Mouse (Mus musculus) megakaryocyte, embryonic 14.5 days (primary cell): ENCODE results near the gene Rab11fip5. TPM values are rescaled to one million over a fixed set of nuclear protein-coding genes. Genes with fewer than 3 reads are reported as not detected.

ENCODE experiments used
- H3K27me3 ChIP-seq: replicated peaks from 2 replicates; pipeline ENCODE3; 2012; ENCODE audit warnings: inconsistent platforms
- H3K36me3 ChIP-seq: replicated peaks from 2 replicates; pipeline ENCODE3; 2012; ENCODE audit warnings: low read length, inconsistent platforms, mixed read lengths
- H3K4me1 ChIP-seq: 2 replicates; pipeline ENCODE4 v1.6.1; 2012; ENCODE audit warnings: inconsistent platforms
- H3K4me3 ChIP-seq: replicated peaks from 2 replicates; pipeline ENCODE3; 2012; ENCODE audit warnings: moderate library complexity, mild to moderate bottlenecking, inconsistent platforms
- H3K9me3 ChIP-seq: 2 replicates; pipeline ENCODE4 v1.6.1; 2012; ENCODE audit warnings: inconsistent platforms
- FLI1 ChIP-seq: IDR thresholded peaks from 2 replicates; pipeline ENCODE4 v1.6.1; 2012; ENCODE audit warnings: low read length, inconsistent platforms, mixed read lengths
- GATA1 ChIP-seq: IDR thresholded peaks from 3 replicates; pipeline ENCODE4 v1.6.1; 2012; ENCODE audit warnings: mixed read lengths, low read length, inconsistent platforms, borderline replicate concordance
- polyA plus RNA-seq: library from polyadenylated mRNA; stranded (reverse); fragments of >175 nt; gene quantifications from 2 replicates; pipeline ENCODE4 v1.2.3, GENCODE M21; 2012; ENCODE audit warnings: low replicate concordance; ENCODE audit not compliant: insufficient read depth

Rab11fip5 gene
- polyA plus RNA-seq, 1 experiment = 4.4 TPM

DNA sequence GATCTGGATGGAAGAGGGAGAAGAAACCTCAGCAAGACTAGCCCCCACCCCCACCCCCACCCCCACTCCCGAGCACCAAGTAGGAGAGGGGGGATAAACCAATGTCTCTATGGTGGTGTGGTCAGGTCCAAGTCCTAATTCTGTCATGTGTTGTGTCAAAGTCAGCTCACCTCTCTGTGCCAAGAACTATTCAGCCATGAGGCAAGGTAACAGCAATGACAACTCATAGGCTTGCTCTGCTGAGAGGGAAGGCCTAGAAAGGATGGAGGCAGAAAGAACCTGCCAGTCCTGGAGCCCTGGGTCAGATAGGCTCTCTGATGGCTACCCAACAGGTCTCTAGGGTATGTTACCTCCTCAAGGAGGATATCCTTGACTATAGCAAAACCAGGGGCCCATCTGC, 6.3 kb downstream of the Rab11fip5 start:
- Histone ChIP-seq H3K9me3 (no peaks in the 10 kb centered on the region; the same call in 1 of the 2 replicates), H3K4me3 (no peak overlapping the region), H3K27me3 (peaks cover 51% of the 10 kb centered on the region), H3K36me3 (no peaks in the 10 kb centered on the region), H3K4me1 (peaks cover 27% of the 10 kb centered on the region)
- TF ChIP-seq GATA1 = no peak
- no peak for TF ChIP-seq FLI1

DNA sequence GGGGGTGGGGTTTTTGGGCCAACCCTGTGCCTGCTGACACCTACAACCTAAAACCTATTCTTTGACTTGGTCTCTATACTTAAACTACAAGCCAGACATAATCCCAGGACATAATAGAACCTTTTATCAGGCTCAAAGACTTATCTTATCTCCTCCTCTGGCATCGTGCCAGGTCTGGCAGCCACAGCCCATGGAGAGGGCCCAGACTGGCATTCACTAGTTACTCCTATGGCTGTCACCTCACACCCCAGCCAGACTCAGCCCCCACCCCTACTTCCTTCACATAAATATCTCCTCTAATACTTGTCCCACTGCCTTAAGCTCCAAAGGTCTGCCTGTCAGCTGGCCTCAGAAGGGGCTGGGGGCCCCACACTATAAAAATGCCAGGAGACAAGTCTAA, 8.0 kb downstream of the Rab11fip5 start:
- peaks cover 43% of the 10 kb centered on the region for H3K27me3 ChIP-seq

DNA sequence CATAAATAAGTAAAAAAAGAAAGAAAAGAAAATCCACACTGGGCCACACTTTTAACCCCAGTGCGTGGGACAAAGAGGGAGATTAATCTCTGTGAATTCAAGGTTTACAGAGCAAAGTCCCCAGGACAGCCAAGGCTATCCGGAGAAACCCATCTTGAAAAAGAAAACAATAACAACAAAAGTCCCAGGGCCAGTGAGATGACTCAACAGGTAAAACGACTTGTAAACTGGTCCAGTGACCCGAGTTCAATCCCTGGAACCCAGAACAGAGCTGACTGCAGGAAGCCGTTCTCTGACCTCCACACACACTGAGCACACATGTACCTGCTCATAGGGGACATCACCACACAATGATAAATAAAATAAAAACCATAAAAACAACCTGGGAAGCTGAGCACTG, 10.0 kb downstream of the Rab11fip5 start:
- TF ChIP-seq GATA1 (no peak), FLI1 (no peak)
- Histone ChIP-seq H3K36me3 (no peaks in the 10 kb centered on the region), H3K4me3 (no peak overlapping the region), H3K27me3 (peaks cover 40% of the 10 kb centered on the region), H3K4me1 (peaks cover 9% of the 10 kb centered on the region), H3K9me3 (no peaks in the 10 kb centered on the region; the same call in 1 of the 2 replicates)

More for the DNA sequence above, 8.0 kb downstream of the Rab11fip5 start:
- no peaks in the 10 kb centered on the region; the same call in 1 of the 2 replicates for H3K9me3 ChIP-seq
- no peaks in the 10 kb centered on the region for H3K36me3 ChIP-seq
- H3K4me3 ChIP-seq = no peak overlapping the region
- H3K4me1 ChIP-seq = peaks cover 23% of the 10 kb centered on the region
- no peak for TF ChIP-seq GATA1
- TF ChIP-seq FLI1 = no peak

DNA sequence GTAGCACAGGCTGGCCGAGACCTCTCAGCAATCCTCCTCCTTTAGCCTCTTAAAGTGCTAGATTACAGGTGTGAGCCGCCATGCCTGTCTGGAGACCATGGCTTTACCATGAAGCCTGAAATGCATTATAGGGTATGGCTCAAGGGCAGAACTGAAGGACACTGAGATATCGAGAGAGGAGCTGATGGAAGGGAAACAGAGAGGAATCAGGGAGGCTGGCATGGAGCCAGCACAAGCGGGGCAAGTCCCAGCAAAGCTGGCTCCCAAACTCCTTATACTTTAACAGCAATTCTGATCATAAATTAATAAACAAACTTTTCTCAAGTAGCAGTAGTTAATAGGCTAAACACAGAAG, 10.6 kb downstream of the Rab11fip5 start:
- no peak for TF ChIP-seq FLI1
- no peak for TF ChIP-seq GATA1
- Histone ChIP-seq H3K9me3 (no peaks in the 10 kb centered on the region; the same call in 1 of the 2 replicates), H3K36me3 (no peaks in the 10 kb centered on the region), H3K4me3 (no peak overlapping the region), H3K4me1 (peaks cover 4% of the 10 kb centered on the region), H3K27me3 (peaks cover 40% of the 10 kb centered on the region)

DNA sequence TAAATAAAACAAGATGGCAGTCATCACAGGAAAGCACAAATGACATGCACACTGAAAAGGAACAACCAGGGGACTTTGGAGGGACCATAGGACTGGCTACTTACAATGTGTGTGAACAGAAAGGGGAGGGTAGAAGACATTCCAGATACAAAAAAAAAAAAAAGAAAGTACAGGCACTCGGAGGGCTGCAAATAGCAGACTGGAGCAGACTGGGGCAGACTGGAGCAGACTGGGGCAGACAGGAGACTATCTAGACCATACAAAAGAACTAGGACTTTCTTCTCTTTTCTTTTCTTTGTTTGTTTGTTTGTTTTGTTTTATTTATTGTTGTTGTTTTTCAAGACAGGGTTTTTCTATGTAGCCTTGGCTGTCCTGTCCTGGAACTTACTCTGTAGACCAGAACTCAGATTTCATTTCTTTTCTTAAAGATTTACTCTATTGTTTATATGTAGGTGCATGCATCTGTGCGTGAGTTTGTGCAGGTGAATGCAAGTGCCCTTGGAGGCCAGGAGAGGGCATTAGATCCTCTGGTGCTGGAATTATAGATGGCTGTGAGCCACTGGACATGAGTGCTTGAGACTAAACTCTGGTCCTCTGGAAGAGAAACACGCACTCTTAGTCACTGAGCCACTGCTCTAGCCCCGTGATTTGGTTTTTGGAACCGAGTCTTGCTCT, 11.1 kb downstream of the Rab11fip5 start:
- Histone ChIP-seq H3K27me3 (peaks cover 36% of the 10 kb centered on the region), H3K9me3 (no peaks in the 10 kb centered on the region; the same call in 1 of the 2 replicates), H3K4me1 (no peaks in the 10 kb centered on the region), H3K36me3 (no peaks in the 10 kb centered on the region), H3K4me3 (no peak overlapping the region)
- TF ChIP-seq FLI1 (no peak), GATA1 (no peak)

DNA sequence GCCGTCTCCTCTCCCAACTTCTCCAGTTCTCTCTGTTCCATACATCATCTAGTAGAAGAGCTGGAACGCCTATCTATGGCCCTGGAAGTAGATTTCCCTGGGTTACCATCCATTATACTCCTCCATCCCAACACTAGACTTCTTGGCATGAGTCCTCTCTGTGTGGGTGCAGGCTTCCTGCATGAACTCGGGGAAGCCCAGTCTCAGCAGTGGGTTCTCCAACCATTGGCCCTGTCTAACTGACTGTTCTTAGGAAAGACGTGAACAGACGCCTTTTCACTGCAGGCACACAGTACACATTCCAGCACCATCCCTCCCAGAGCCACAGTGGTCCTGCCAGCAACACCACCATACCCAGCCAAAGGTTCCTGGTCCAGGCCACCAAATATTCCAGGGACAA, 11.8 kb downstream of the Rab11fip5 start:
- Histone ChIP-seq H3K4me3 (no peak overlapping the region), H3K27me3 (peaks cover 36% of the 10 kb centered on the region), H3K36me3 (no peaks in the 10 kb centered on the region), H3K9me3 (no peaks in the 10 kb centered on the region; the same call in 1 of the 2 replicates), H3K4me1 (peaks cover 3% of the 10 kb centered on the region)
- no peak for TF ChIP-seq FLI1
- no peak for TF ChIP-seq GATA1

DNA sequence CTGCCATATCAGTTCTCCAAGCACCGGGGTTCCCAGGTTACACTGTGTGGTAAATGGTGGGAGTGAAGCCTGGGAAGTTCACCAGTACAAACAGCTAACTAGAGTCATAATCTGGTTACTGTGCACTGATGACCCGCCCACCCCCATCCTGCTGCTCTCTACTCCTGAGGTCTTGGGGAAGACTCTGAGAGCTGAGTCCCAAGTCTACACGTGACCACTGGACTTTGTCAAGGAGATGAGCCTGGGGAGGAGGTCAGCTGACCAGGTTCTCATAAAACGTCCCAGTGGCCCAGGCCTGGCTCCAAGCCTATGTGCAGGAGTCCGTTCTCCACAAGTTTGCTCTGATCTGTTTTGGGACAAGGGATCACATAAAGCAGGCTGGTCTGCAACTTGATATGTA, 14.1 kb downstream of the Rab11fip5 start:
- H3K4me1 ChIP-seq = peaks cover 15% of the 10 kb centered on the region
- H3K27me3 ChIP-seq = peaks cover 30% of the 10 kb centered on the region
- TF ChIP-seq FLI1 (no peak), GATA1 (no peak)
- no peak overlapping the region for H3K4me3 ChIP-seq
- no peaks in the 10 kb centered on the region for H3K36me3 ChIP-seq
- H3K9me3 ChIP-seq = no peaks in the 10 kb centered on the region; the same call in 1 of the 2 replicates

DNA sequence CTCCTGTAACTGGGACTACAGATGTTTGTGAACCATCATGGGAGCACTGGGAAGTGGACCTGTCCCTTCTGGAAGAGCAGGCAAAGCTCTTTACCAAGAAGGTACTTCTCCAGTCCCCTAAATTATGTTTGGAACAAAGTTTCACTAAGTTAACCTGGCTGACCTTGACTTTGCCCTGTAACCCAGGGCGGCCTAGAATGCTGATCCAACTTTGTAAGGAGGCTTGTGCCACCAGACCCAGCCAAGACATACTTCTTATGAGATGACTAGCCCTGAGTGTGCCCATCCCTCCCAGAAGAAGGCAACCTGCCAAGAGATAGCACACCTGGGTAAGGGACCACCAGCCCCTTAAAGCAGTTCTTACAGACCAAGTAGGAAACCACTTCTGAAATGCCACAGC, 15.6 kb downstream of the Rab11fip5 start:
- Histone ChIP-seq H3K36me3 (no peaks in the 10 kb centered on the region), H3K27me3 (peaks cover 24% of the 10 kb centered on the region), H3K9me3 (no peaks in the 10 kb centered on the region; the same call in 1 of the 2 replicates), H3K4me1 (peaks cover 15% of the 10 kb centered on the region), H3K4me3 (no peak overlapping the region)
- TF ChIP-seq FLI1 (no peak), GATA1 (no peak)

DNA sequence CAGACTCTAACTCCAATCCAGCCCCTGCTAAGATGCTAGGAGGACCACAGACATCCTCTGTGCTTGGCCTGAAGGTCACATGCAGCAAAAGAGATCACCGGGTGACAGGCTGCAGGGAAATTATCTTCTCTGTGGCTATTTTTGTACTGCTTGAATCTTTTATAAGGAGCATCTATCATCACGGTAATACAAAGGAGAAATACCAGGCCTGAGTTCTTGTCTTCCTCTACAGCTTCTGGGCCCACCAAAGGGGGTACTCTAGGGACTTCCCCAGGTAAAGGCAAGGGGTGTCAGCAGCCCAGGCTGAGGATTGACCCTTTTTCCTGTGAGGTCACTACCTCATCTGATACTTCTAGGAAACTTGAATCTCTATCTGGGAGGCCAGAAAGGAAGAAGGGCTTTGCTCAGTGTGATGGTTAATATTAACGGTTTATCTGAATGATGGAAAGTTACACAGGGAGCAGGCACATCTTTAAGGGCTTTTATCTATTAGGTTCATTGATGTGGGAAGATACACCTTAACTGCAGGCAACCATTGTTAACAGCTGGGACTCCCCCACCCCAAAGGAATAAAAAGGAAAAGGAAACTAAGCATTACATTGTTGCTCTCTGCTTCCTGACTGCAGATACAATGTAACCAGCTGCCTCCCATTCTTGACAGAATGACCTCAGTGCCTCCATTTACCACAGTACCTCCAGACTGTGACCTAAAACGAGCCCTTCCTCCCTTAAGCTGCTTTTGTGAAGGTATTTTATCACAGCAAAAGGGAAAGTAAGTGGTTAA, 17.6 kb downstream of the Rab11fip5 start:
- Histone ChIP-seq H3K9me3 (no peaks in the 10 kb centered on the region), H3K4me1 (peaks cover 15% of the 10 kb centered on the region), H3K27me3 (peaks cover 11% of the 10 kb centered on the region), H3K36me3 (no peaks in the 10 kb centered on the region), H3K4me3 (no peak overlapping the region)
- TF ChIP-seq GATA1 = no peak
- TF ChIP-seq FLI1 = no peak

DNA sequence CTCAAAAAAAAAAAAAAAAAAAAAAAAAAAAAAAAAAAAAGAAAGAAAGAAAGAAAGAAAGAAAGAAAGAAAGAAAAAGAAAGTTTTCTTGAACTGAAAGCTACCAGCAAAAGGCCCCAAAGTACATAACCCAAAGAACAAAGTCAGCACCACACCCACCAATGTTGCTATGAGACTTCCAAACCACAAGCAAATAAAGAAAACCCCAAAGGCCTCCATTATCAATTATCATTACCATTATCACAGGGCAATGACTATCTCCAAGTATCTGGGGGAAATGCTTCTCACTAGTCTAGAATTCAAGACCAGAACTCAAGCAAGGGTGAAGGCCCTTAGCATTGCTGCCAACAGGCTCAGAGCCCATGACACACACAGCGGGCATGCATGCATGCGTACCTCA, 18.7 kb downstream of the Rab11fip5 start:
- TF ChIP-seq FLI1 = no peak
- TF ChIP-seq GATA1 = no peak

More for the DNA sequence above, 18.7 kb downstream of the Rab11fip5 start:
- Histone ChIP-seq H3K4me1 (peaks cover 15% of the 10 kb centered on the region), H3K27me3 (peaks cover 7% of the 10 kb centered on the region), H3K4me3 (no peak overlapping the region), H3K36me3 (no peaks in the 10 kb centered on the region), H3K9me3 (no peaks in the 10 kb centered on the region)
